Mouse (Mus musculus): ENCODE results near the gene 2510039O18Rik. TPM values are rescaled to one million over a fixed set of nuclear protein-coding genes. Genes with fewer than 3 reads are reported as not detected.

2510039O18Rik gene
- polyA plus RNA-seq, 1 experiment from 2014 or later: 6.8 TPM

DNA sequence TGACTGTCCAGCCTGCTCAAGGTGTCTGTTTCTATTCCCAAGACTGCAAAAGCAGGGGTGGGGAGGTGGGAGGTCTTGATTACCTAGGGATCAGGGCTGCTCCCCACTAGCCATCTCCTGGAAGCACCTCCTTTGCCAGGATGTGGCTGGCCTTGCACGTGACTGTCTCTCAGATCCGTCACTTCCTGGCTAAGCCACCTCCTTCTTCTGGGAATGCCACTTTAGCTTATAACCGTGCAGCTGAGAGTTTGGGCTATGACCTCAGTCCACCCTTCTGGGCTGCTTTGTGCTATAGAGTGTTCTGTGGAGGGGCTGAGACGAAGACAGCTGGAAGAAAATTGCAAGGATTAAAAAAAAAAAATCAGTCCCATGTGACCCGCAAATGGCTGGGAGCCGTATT is 22.1 kb downstream of the 2510039O18Rik start:
- Histone ChIP-seq H3K4me1 (replicated peaks) (no peaks in the 10 kb centered on the region), H3K9ac (no peak overlapping the region), H3K9me3 (replicated peaks) (no peaks in the 10 kb centered on the region), H3K27me3 (no peaks in the 10 kb centered on the region), H3K4me2 (no peak overlapping the region), H3K36me3 (no peaks in the 10 kb centered on the region), H3K4me3 (replicated peaks) (no peak overlapping the region), H3K27ac (no peak overlapping the region)
- DNase-seq (no peak), ATAC-seq (ENCODE audit: low read depth) (no peak)
- WGBS (ENCODE audit: insufficient replicate concordance): 44% methylated on average over 6 of the region's 6 CpGs

DNA sequence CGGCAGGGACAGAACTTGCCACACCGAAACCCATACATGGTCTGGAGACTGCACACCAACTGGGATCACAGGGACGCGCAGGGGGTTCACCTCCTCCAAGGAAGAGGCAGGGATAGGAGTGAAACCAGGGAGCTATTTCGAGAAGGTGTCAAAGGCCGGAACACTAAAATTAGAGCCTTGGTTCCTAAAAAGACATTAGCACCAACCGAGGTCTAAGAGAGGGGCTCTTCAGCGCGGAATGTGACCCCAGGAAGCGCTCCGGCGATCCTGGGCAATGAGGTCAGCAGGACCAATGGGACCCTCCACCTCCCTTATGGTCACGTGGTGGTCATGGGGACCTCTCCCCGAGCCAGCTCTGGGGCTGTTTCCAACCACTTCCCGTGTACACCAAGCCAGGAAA is 22.9 kb downstream of the 2510039O18Rik start:
- no peak overlapping the region for H3K4me2 ChIP-seq
- no peaks in the 10 kb centered on the region for H3K36me3 ChIP-seq
- 67% methylated on average over 15 of the region's 15 CpGs for WGBS (ENCODE audit: insufficient replicate concordance)
- H3K4me3 ChIP-seq (replicated peaks): no peak overlapping the region
- no peaks in the 10 kb centered on the region for H3K4me1 ChIP-seq (replicated peaks)
- no peak overlapping the region for H3K9ac ChIP-seq
- H3K9me3 ChIP-seq (replicated peaks): no peaks in the 10 kb centered on the region
- no peak for DNase-seq
- no peaks in the 10 kb centered on the region for H3K27me3 ChIP-seq
- ATAC-seq (ENCODE audit: low read depth): no peak
- H3K27ac ChIP-seq: no peak overlapping the region

DNA sequence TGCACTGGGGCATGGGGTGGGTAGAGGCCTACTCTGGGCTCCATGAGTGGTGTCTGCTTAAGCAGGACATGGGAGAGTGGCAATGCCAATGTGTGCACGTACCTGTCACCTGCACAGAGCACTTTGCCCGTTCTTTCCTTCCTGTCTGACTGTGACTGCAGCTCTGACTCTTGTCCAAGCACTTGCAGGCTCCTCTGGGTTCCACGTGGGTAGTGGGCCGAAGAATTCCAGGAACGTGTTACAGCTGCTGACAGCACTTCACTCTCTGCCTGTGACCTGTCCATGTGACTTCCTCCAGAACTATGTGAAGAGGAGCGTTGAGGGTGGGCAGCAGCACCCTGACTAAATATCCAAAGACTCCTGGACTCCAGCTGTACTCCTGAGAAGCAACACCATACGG is 25.0 kb downstream of the 2510039O18Rik start:
- Histone ChIP-seq H3K9ac (no peak overlapping the region), H3K9me3 (replicated peaks) (no peaks in the 10 kb centered on the region), H3K4me3 (replicated peaks) (no peak overlapping the region), H3K27ac (no peak overlapping the region), H3K4me2 (no peak overlapping the region), H3K4me1 (replicated peaks) (0 out of 2 replicates have a peak, but pooled peaks cover 8% of the 10 kb centered on the region), H3K36me3 (no peaks in the 10 kb centered on the region), H3K27me3 (no peaks in the 10 kb centered on the region)
- ATAC-seq (ENCODE audit: low read depth) (no peak), DNase-seq (no peak)
- WGBS (ENCODE audit: insufficient replicate concordance): 52% methylated on average over 7 of the region's 7 CpGs

DNA sequence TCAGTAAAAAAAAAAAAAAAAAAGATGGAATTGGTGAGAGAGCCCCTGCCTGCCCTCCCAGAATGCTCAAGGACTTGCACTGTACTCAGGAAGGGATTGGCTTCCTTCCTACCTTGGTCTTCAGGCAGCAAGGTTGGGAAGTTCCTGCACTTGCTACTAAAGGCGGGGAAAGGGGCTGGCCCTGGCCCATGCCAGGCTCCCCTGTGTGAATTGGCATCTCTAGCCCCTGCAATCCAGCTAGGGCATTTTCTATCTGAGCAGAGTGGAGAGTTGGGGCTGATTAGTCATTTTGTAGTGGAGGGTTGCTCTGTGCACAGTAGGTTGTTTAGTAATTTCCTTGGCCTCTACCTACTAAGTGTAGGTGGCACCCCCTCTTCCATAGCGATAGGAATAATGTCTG is 28.1 kb downstream of the 2510039O18Rik start:
- ATAC-seq (ENCODE audit: low read depth) (no peak), DNase-seq (no peak)
- Histone ChIP-seq H3K9me3 (replicated peaks) (no peaks in the 10 kb centered on the region), H3K4me3 (replicated peaks) (no peak overlapping the region), H3K4me2 (no peak overlapping the region), H3K36me3 (no peaks in the 10 kb centered on the region), H3K9ac (no peak overlapping the region), H3K27me3 (no peaks in the 10 kb centered on the region), H3K27ac (no peak overlapping the region), H3K4me1 (replicated peaks) (0 out of 2 replicates have a peak, but pooled peaks cover 8% of the 10 kb centered on the region)
- 63% methylated on average over 2 of the region's 2 CpGs for WGBS (ENCODE audit: insufficient replicate concordance)

DNA sequence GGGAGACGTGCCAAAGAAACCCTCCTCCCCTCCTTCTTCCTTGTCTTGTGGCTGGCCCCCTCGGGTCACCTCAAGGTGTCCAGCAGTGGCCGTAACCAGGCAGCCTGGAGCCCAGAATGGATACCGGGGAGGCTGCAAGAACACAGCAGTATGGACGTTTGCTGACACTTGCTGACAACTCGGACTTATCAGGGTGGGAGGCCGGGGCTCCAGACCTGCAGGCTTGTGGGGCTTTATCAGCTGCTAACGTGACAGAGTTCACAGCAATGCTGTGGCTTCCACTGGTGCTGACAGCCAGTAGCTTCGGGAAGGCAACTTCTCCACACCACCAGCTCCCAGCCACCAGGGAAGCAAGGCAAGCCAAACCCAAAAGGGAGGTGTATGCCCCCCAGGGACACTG is 28.6 kb downstream of the 2510039O18Rik start:
- Histone ChIP-seq H3K4me3 (replicated peaks) (no peak overlapping the region), H3K4me1 (replicated peaks) (0 out of 2 replicates have a peak, but pooled peaks cover 8% of the 10 kb centered on the region), H3K27me3 (no peaks in the 10 kb centered on the region), H3K4me2 (no peak overlapping the region), H3K36me3 (no peaks in the 10 kb centered on the region), H3K9ac (no peak overlapping the region), H3K27ac (no peak overlapping the region), H3K9me3 (replicated peaks) (no peaks in the 10 kb centered on the region)
- 16% methylated on average over 9 of the region's 9 CpGs for WGBS (ENCODE audit: insufficient replicate concordance)
- ATAC-seq (ENCODE audit: low read depth): no peak
- no peak for DNase-seq

DNA sequence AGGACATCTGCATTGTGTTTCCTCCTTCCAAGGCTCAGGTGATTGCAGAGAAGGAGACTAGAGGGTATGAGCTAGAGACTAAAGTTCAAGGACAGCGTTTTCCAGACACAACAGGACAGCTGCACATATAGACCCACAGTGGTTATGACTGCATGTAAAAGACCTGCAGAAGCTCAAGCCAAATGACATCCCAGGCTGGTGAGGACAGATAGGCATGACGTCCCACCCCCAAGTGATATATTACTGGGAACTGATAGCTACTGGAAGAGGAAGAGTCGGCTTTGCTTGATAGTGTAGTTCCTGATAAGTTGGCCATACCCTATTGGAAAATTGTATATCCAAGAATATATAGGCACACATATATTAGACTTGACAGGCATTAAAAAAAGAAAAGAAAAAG is 35.5 kb downstream of the 2510039O18Rik start:
- ATAC-seq (ENCODE audit: low read depth): peak; percentile 75
- H3K36me3 ChIP-seq: no peaks in the 10 kb centered on the region
- no peak overlapping the region for H3K4me3 ChIP-seq (replicated peaks)
- H3K4me1 ChIP-seq (replicated peaks): peaks cover 5% of the 10 kb centered on the region
- H3K27ac ChIP-seq: no peak overlapping the region
- no peaks in the 10 kb centered on the region for H3K27me3 ChIP-seq
- no peak overlapping the region for H3K9ac ChIP-seq
- DNase-seq: no peak
- H3K4me2 ChIP-seq: 0 out of 2 replicates have a peak overlapping the region, but pooled peaks have one; percentile 5
- H3K9me3 ChIP-seq (replicated peaks): no peaks in the 10 kb centered on the region
- WGBS (ENCODE audit: insufficient replicate concordance): 30% methylated on average over 3 of the region's 3 CpGs

DNA sequence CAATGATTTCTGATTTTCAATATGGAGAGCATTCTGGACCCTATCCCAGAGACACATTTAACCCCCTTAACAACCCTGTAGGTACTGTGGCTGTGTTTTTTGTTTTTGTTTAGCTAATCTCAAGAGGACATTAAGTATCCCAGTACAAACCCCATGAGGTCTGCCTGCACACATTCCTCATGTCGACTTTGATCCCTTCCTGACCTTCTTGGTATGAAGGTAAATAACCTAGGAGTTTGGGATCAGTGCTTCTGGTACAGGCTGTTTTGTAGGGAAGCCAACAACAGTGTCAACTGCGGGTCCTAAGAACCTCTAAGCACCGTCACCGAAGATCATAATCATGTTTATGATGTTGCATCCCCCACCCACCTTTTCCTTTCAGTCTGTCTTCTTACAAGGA is 37.0 kb downstream of the 2510039O18Rik start:
- ATAC-seq (ENCODE audit: low read depth): no peak
- Histone ChIP-seq H3K9me3 (replicated peaks) (no peaks in the 10 kb centered on the region), H3K4me1 (replicated peaks) (peaks cover 5% of the 10 kb centered on the region), H3K27me3 (no peaks in the 10 kb centered on the region), H3K4me2 (no peak overlapping the region), H3K4me3 (replicated peaks) (no peak overlapping the region), H3K36me3 (no peaks in the 10 kb centered on the region), H3K9ac (no peak overlapping the region), H3K27ac (no peak overlapping the region)
- WGBS (ENCODE audit: insufficient replicate concordance): 57% methylated on average over 4 of the region's 4 CpGs
- no peak for DNase-seq

DNA sequence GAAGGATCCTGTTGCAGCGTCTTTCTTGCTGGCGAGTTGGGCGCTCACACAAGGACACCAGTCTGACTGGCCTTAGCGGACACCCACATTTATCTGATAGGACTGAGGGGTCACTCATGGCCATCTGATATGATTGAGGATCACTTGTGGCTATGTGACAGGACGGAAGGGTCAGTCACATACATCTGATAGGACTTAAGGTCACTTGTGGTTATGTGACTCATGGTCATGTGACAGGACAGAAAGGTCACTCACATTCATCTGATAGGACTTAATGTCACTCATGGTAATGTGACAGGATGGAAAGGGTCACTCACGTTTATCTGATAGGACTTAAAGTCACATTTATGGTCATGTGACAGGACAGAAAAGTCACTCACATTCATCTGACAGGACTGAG is 37.7 kb downstream of the 2510039O18Rik start:
- 72% methylated on average over 6 of the region's 6 CpGs for WGBS (ENCODE audit: insufficient replicate concordance)
- no peak overlapping the region for H3K4me3 ChIP-seq (replicated peaks)
- no peak overlapping the region for H3K4me2 ChIP-seq
- H3K9me3 ChIP-seq (replicated peaks): no peaks in the 10 kb centered on the region
- DNase-seq (no peak), ATAC-seq (ENCODE audit: low read depth) (no peak)
- peaks cover 5% of the 10 kb centered on the region for H3K4me1 ChIP-seq (replicated peaks)
- no peak overlapping the region for H3K27ac ChIP-seq
- H3K9ac ChIP-seq: no peak overlapping the region
- no peaks in the 10 kb centered on the region for H3K27me3 ChIP-seq
- no peaks in the 10 kb centered on the region for H3K36me3 ChIP-seq

DNA sequence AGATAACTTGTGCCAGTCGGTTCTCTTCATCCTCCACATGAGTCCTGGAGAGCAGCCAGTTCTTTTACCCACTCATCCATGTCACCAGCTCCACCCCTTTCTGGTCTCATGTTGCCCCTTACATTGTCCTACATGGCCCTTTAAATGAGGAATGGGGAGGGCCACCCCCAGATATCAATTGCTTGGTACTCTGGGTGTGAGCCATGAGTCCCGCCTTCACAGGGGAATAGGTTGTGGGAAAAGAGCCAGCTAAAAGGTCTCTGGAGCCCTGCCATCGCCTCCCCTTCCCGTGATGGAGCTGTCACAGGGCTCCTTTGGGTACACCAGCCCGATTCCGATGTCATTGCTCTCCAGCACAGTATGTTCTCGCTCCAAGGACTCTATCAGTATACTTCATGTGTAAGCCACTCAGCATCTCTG is 38.8 kb downstream of the 2510039O18Rik start:
- DNase-seq: no peak
- no peak for ATAC-seq (ENCODE audit: low read depth)
- Histone ChIP-seq H3K9me3 (replicated peaks) (no peaks in the 10 kb centered on the region), H3K4me3 (replicated peaks) (no peak overlapping the region), H3K27me3 (no peaks in the 10 kb centered on the region), H3K9ac (no peak overlapping the region), H3K4me2 (no peak overlapping the region), H3K4me1 (replicated peaks) (peaks cover 5% of the 10 kb centered on the region), H3K27ac (no peak overlapping the region), H3K36me3 (no peaks in the 10 kb centered on the region)
- 71% methylated on average over 7 of the region's 7 CpGs for WGBS (ENCODE audit: insufficient replicate concordance)

DNA sequence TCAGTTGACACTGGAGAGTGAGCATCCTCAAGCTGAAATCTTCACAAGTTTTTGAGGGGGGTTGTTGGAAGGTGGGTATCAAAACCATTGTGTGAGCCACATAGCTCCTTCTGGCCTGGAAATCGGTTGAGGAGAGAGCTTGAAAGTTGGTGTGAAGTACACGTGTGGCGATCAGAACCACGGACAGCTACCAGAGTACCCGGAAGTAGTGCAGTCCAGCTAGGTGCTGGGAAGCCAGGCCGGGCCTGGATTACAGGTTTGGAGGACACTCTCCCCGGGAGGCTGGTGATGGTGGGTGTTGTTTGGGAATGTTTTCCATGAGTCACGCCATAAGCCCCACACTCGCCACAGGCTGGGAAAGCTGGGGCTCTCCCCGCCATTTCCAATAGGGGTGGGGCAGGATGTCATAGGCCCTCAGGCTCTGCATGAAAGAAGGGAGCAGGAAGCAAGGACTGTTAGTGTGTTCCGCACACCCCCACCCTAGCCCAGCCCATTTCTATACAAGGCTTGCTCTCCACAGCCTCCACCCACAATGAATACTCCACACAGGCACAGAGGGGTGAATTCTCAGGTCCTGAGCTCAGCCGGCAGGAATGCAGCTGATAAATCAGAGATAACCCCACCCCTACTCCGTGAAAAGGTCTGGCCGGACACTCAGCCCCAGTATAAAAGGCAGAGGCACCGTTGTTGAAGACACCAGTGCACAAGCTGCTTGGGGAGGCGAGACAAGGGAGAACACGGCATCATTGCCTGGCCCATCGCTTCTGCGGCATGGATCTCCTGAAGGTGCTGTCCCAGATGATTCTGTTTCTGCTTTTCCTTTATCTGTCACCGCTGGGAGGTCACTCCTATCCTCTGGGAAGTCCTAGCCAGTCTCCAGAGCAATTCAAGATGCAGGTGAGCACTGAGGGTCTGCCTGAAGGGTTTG is 44.8 kb downstream of the 2510039O18Rik start, which contains the start of gene Nppb:
Gene Nppb, plus strand, starts transcription at position 584 of the 928 bp plus-strand sequence.
- no peak for ATAC-seq (ENCODE audit: low read depth)

DNA sequence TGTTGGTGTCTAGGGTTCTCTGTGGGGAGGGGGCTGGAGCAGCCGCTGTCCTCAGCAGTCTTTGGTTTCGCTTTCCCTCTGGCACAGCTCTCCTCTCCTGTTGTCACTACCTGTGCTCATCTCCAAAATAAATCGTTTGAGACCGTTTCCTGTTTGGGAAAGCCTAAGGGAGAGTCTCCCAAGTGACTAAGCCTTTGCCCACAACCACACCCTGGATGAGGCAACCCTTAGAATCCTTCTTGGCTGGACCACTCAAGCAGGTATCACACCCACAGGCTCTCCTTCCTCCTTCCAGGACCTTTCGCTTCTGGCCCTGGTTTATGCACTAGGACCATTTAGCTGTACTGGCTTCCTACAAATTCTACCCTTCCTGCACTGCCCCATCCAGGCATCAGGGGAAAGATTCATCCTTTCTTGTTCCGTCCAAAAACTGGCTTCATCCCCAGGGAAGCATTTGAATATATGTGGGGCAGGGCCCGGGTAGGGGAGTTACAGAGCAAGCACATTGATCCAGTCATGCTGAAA is 52.9 kb downstream of the 2510039O18Rik start:
- no peak for ATAC-seq (ENCODE audit: low read depth)
- 34% methylated on average over 7 of the region's 7 CpGs for WGBS (ENCODE audit: insufficient replicate concordance)

More for the DNA sequence above, 44.8 kb downstream of the 2510039O18Rik start, which contains the start of gene Nppb:
- Histone ChIP-seq H3K27me3 (peaks cover 6% of the 10 kb centered on the region), H3K4me3 (replicated peaks) (no peak within 1 kb of the TSS), H3K4me1 (replicated peaks) (no peaks in the 10 kb centered on the region), H3K4me2 (0 out of 2 replicates have a peak within 1 kb of the TSS, but pooled peaks have one; percentile 18), H3K9me3 (replicated peaks) (no peaks in the 10 kb centered on the region), H3K9ac (no peak within 1 kb of the TSS), H3K36me3 (no peaks in the 10 kb centered on the region), H3K27ac (no peak within 1 kb of the TSS)
- peak; percentile 12 for DNase-seq
- 25% methylated on average over 20 of the region's 20 CpGs for WGBS (ENCODE audit: insufficient replicate concordance)

More for the DNA sequence above, 52.9 kb downstream of the 2510039O18Rik start:
- no peak overlapping the region for H3K4me3 ChIP-seq (replicated peaks)
- no peak overlapping the region for H3K27ac ChIP-seq
- DNase-seq: no peak
- no peak overlapping the region for H3K4me2 ChIP-seq
- no peaks in the 10 kb centered on the region for H3K27me3 ChIP-seq
- no peaks in the 10 kb centered on the region for H3K36me3 ChIP-seq
- H3K9ac ChIP-seq: no peak overlapping the region
- H3K4me1 ChIP-seq (replicated peaks): no peaks in the 10 kb centered on the region
- H3K9me3 ChIP-seq (replicated peaks): no peaks in the 10 kb centered on the region
